Mouse (Mus musculus) hindbrain, postnatal 0 days (tissue): Measurements from ENCODE around the gene Mut. TPM values are rescaled to one million over a fixed set of nuclear protein-coding genes. Genes with fewer than 3 reads are reported as not detected.

Experiments
- ATAC-seq: fragments of 200-750 bp; cut with Nextera tagmentation; 2 replicates; pipeline ENCODE4 v1.8.0; 2017; ENCODE audit warnings: mild to moderate bottlenecking, moderate TSS enrichment, moderate library complexity
- DNase-seq: peaks from one replicate; pipeline ENCODE4 v3.0.0-alpha.2; 2015; ENCODE audit warnings: low spot score
- H3K27ac ChIP-seq: fragments of 300-500 bp; sonication (generic); 2 replicates; pipeline ENCODE4 v1.5.1; 2014; ENCODE audit warnings: mild to moderate bottlenecking
- H3K27me3 ChIP-seq: fragments of 300-500 bp; sonication (generic); 2 replicates; pipeline ENCODE4 v1.6.1; 2014; ENCODE audit warnings: low read length, mixed read lengths; ENCODE audit not compliant: insufficient read depth
- H3K36me3 ChIP-seq: fragments of 300-500 bp; sonication (generic); 2 replicates; pipeline ENCODE4 v1.6.1; 2014; ENCODE audit warnings: low read length, mixed read lengths; ENCODE audit not compliant: insufficient read depth
- H3K4me1 ChIP-seq: fragments of 300-500 bp; sonication (generic); 2 replicates; pipeline ENCODE4 v1.6.1; 2014; ENCODE audit warnings: antibody characterized with exemption, low read length, mixed read lengths; ENCODE audit not compliant: insufficient read depth
- H3K4me2 ChIP-seq: fragments of 300-500 bp; sonication (generic); 2 replicates; pipeline ENCODE4 v1.6.1; 2014; ENCODE audit warnings: low read depth, mild to moderate bottlenecking, low read length, moderate library complexity, mixed read lengths
- H3K4me3 ChIP-seq: fragments of 300-500 bp; sonication (generic); 2 replicates; pipeline ENCODE4 v1.5.1; 2014; ENCODE audit warnings: low read length
- H3K9ac ChIP-seq: fragments of 300-500 bp; sonication (generic); replicated peaks from 2 replicates; pipeline ENCODE4 v1.6.1; 2014; ENCODE audit warnings: mild to moderate bottlenecking, low read length, moderate library complexity, mixed read lengths
- H3K9me3 ChIP-seq: fragments of 300-500 bp; sonication (generic); 2 replicates; pipeline ENCODE4 v1.6.1; 2016; ENCODE audit warnings: low read length, mixed read lengths
- CTCF ChIP-seq: IDR thresholded peaks from 2 replicates; pipeline ENCODE4 v1.5.1; 2016; ENCODE audit warnings: antibody characterized with exemption, control low read depth, low read depth
- WGBS: fragments of 180-500 bp; shearing (Covaris S2); extraction: QIAGEN DNeasy Blood & Tissue Kit; methylation state at CpG from one replicate; pipeline ENCODE4 v1.1.7; 2014; 5-methylcytosine and 5-hydroxymethylcytosine counted together
- polyA plus RNA-seq: library from polyadenylated mRNA; unstranded; fragments of >200 nt; fragmentation: Nextera tagmentation; extraction: Ambion mirVana; gene quantifications from 2 replicates; pipeline ENCODE4 v1.2.1, GENCODE M21; 2015
- total RNA-seq: library from RNA; depleted of rRNA; stranded (reverse); fragments of >200 nt; gene quantifications from 2 replicates; pipeline ENCODE4 v1.2.3, GENCODE M21; 2014; rRNA removed

Gene Mut
- total RNA-seq, result 12.3 and 12.8 TPM in 2 replicates
- 19.8 and 23.9 TPM in 2 replicates for polyA plus RNA-seq

GRCm38 (mm10) chr17:40934420-40935231, at the start of gene Mut, which contains the start of gene Cenpq:
Gene Mut, plus strand, starts transcription at chr17:40934685.
Gene Cenpq, minus strand, starts transcription at chr17:40935047.
- no peaks in the 10 kb centered on the region for H3K4me1 ChIP-seq
- H3K27me3 ChIP-seq, result no peaks in the 10 kb centered on the region
- 0 out of 2 replicates have a peak, but pooled peaks cover 3% of the 10 kb centered on the region for H3K36me3 ChIP-seq
- peak within 1 kb of the TSS; percentile 70 for H3K4me3 ChIP-seq
- ATAC-seq (peak; percentile 100), DNase-seq (peak; percentile 100)
- H3K9ac ChIP-seq, result peak within 1 kb of the TSS; percentile 66
- TF ChIP-seq CTCF, result no peak
- under 1% methylated on average over 50 of the region's 50 CpGs for WGBS
- peak within 1 kb of the TSS; percentile 98 for H3K27ac ChIP-seq
- peak within 1 kb of the TSS; percentile 95 for H3K4me2 ChIP-seq
- no peaks in the 10 kb centered on the region for H3K9me3 ChIP-seq

DNA sequence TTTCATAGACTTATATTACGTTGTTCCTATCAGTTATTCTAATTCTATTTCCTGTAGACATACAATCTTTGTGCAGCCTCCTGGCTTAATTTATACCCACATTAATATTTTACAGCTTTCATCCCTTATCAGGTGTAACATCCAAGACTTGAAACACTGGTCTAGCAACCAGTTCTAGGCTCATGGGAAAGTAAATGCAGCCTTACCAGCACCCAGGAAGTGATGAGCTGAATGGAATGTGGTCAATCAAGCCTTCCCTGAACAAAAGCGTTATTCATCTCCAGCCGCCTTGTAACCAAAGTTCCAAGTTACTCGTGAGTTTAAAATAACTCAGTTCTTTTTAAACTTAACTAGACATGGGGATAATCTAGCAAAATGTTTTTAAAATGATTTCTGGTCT, 49.3 kb upstream of the Mut start:
- H3K4me1 ChIP-seq, result no peaks in the 10 kb centered on the region
- ATAC-seq (no peak), DNase-seq (no peak)
- H3K27ac ChIP-seq, result no peak overlapping the region
- 85% methylated on average over 4 of the region's 4 CpGs for WGBS
- no peak overlapping the region for H3K4me3 ChIP-seq
- H3K9me3 ChIP-seq, result no peaks in the 10 kb centered on the region
- H3K9ac ChIP-seq, result no peak overlapping the region
- no peaks in the 10 kb centered on the region for H3K27me3 ChIP-seq
- TF ChIP-seq CTCF, result no peak
- no peak overlapping the region for H3K4me2 ChIP-seq
- no peaks in the 10 kb centered on the region for H3K36me3 ChIP-seq

DNA sequence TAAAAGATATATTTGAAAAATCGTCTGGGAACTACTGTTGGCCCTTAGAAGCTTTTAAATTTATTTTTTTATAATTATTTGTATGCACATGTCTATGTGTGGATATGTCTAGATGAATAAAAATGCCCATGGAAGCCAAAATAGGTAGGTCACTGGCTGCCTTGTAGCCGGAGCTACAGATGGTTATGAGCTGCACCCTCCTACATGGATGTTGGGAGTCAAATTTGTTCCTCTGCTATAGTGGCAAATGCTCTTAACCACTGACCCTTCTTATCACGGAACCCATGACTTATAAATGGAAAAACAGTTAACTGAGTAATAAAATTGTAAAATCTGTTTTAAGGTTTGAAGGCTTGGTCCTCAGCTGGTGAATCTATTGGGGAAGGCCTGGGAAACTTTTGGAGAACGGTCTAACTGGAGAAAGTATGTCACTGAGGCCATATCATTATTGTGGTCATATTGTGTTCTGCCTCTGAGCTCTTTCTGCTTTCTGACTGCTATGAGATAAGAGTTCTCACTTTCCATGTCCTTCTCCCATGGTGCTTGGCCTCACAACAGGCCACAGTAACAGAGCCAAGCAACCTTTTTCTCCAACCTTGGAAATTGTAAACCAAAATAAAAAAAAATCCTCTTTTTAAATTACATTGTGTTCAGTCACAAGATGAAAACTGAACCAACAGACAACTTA, 46.5 kb upstream of the Mut start:
- ATAC-seq (no peak), DNase-seq (no peak)
- Histone ChIP-seq H3K9me3 (no peaks in the 10 kb centered on the region), H3K27ac (no peak overlapping the region), H3K4me1 (no peaks in the 10 kb centered on the region), H3K9ac (no peak overlapping the region), H3K27me3 (no peaks in the 10 kb centered on the region), H3K4me2 (no peak overlapping the region), H3K4me3 (no peak overlapping the region), H3K36me3 (no peaks in the 10 kb centered on the region)
- 80% methylated on average over 4 of the region's 4 CpGs for WGBS
- no peak for TF ChIP-seq CTCF

GRCm38 (mm10) chr17:40896863-40897262, 37.6 kb upstream of the Mut start:
- Histone ChIP-seq H3K36me3 (no peaks in the 10 kb centered on the region), H3K9ac (no peak overlapping the region), H3K27me3 (no peaks in the 10 kb centered on the region), H3K4me3 (no peak overlapping the region), H3K4me1 (no peaks in the 10 kb centered on the region), H3K27ac (no peak overlapping the region), H3K4me2 (no peak overlapping the region), H3K9me3 (no peaks in the 10 kb centered on the region)
- ATAC-seq (0 out of 2 replicates have a peak, but pooled peaks have one; percentile 51), DNase-seq (peak; percentile 72)
- WGBS, result 78% methylated on average over 1 of the region's 1 CpGs
- TF ChIP-seq CTCF, result peak; percentile 65

- H3K27ac ChIP-seq, result no peak overlapping the region
- TF ChIP-seq CTCF, result no peak
- H3K9ac ChIP-seq, result no peak overlapping the region
- 40% methylated on average over 4 of the region's 4 CpGs for WGBS
- H3K4me1 ChIP-seq, result no peaks in the 10 kb centered on the region
- DNase-seq (no peak), ATAC-seq (no peak)
- H3K9me3 ChIP-seq, result no peaks in the 10 kb centered on the region
- H3K4me2 ChIP-seq, result no peak overlapping the region
- no peaks in the 10 kb centered on the region for H3K27me3 ChIP-seq
- no peak overlapping the region for H3K4me3 ChIP-seq
- H3K36me3 ChIP-seq, result no peaks in the 10 kb centered on the region
These were observed 34.6 kb upstream of the Mut start for GRCm38 (mm10) chr17:40899783-40900363.

DNA sequence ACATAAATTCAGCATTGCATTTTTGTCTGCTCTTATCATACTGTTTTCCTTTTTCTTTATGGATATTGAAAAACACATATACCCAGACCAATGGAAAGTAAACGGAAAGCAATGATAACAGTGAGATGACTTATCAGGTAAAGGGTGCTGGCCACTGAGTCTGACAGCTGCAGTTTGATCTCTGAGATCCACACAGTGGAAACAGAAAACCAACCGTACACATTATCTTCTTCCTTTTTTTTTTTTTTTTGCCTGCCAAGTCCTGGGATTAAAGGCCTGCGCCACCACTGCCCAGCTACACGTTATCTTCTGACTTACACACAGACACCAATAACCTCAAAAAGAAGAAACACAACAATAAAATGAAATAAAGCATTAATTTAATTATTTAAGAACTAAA, 31.1 kb upstream of the Mut start:
- 65% methylated on average over 4 of the region's 4 CpGs for WGBS
- ATAC-seq (no peak), DNase-seq (no peak)
- no peak overlapping the region for H3K9ac ChIP-seq
- H3K27ac ChIP-seq, result no peak overlapping the region
- H3K27me3 ChIP-seq, result no peaks in the 10 kb centered on the region
- no peak for TF ChIP-seq CTCF
- H3K4me3 ChIP-seq, result no peak overlapping the region
- H3K4me2 ChIP-seq, result no peak overlapping the region
- no peaks in the 10 kb centered on the region for H3K36me3 ChIP-seq
- H3K9me3 ChIP-seq, result no peaks in the 10 kb centered on the region
- no peaks in the 10 kb centered on the region for H3K4me1 ChIP-seq
